Mouse (Mus musculus): ENCODE measurements around the gene Dclre1b. TPM values are rescaled to one million over a fixed set of nuclear protein-coding genes. Genes with fewer than 3 reads are reported as not detected.
"Not testable (repeated sequence)": the region's sequence is repeated elsewhere in the genome, so short reads cannot be mapped to it uniquely, and the experiment has no call there.

The Dclre1b gene
- total RNA-seq, 4 experiments from 2014 or later: 5.3 to 9.6 (median 7.2) TPM

DNA sequence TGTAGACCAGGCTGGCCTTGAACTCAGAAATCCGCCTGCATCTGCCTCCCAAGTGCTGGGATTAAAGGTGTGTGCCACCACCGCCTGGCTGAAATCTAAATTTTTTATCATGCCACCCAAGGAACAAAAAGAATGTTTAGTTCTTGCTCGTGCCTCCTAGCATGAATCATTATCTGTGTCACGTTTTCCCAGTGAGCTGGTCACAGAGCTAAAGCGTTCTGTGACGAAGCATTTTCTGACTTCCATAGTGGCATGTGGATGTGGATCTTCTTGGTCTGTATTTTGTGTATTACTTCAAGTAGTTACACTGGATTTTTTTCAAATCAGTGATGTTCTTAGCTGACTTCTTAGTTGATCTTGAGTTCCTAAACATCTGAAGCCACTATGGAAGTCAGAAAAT, 1.7 kb upstream of the Dclre1b start:
- DNase-seq (ENCODE audit: low spot score): no peak

GRCm38 (mm10) chr3:103809799-103810150, 531 bp upstream of the Dclre1b start:
- no peak for DNase-seq (ENCODE audit: low spot score)

- DNase-seq (ENCODE audit: low spot score): no peak
Measured at GRCm38 (mm10) chr3:103805671-103806070, 3.6 kb downstream of the Dclre1b start.

GRCm38 (mm10) chr3:103802861-103803260, 6.4 kb downstream of the Dclre1b start:
- no peak for DNase-seq (ENCODE audit: low spot score)

DNA sequence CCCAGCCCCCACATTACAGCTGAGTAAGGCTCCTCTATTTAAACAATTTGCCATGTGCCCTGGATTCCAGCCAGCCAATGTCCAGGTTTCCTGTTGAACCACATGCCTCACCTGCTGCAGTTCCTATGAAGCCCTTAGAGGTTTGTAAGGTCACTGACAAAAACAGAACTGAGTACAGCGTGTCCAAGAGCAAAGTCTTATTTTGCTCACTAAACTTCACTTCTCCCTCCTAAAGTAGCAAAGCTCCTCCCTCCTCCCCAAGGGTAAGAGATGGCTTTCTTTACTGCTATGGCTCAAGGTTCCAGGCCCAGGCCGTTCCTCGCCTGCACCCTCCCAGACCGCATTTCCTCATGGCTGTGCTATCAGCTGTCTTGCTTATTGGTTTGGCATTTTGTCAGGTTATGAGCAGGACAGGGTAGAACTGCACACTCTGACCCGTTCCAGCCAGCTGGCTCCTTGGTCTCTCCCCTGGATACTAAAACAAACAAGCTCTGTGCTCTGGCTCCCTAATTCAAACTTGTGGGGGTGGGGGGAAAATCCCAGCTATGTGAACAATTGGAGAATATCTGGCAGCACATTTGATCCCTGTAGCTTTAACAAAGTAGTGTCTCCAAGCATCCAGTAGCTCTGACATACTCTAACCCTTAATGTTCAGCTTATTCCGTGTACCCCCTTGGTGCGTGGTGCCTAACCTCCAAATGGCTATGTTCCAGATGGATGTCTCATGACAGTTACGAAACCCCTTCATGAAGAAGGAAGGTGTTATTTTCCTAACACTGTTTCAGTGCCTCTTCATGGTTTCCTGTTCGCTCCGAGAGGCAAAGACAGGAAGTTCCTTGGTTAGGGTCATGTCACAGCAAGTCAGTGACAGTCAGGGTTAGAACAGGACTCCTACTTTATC, 7.4 kb downstream of the Dclre1b start:
- DNase-seq (ENCODE audit: low spot score): peak; percentile 94

DNA sequence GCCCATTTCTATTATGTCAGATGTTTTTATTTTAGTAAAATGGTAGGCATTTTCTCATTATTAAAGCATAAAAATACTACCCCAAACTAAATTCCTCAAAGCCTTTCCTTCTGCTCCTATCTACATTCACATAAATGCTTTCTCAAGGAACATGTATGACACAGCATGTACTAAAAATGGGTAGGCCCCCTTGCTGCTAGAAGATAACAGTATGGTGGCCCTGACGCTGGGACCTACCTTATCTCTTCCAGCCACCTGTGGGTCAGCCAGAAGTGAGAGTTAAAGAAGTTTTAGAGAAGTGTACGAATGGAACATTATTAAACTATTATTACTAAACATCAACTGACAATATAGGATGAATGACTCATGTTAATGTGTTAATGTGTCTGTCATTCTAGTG, 9.7 kb downstream of the Dclre1b start:
- no peak for DNase-seq (ENCODE audit: low spot score)

GRCm38 (mm10) chr3:103796389-103796788, 12.9 kb downstream of the Dclre1b start:
- no peak for DNase-seq (ENCODE audit: low spot score)

DNA sequence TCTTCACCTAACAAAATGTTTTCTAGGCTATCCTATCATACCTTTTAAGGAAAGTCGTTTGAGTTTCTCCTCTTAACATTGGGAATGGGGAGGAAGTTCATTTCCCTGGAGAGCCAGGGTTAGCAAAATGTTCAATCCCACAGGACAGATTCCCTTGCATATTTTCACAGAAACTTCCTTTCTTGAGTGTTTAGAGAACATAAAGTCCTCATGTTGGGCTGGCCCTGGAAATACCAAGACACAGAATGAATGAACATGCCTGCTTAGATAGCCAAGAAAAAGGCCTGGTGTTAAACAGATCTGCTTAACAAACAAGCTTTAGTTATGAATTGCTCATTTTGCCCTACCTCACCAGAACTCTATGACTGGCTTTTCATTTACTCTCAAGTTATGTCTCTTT, 16.7 kb downstream of the Dclre1b start:
- DNase-seq (ENCODE audit: low spot score): peak; percentile 78

GRCm38 (mm10) chr3:103792111-103792406, 17.2 kb downstream of the Dclre1b start:
- not testable (repeated sequence) for DNase-seq (ENCODE audit: low spot score)

- DNase-seq (ENCODE audit: low spot score): peak; percentile 95
Measured at GRCm38 (mm10) chr3:103791230-103792110, 17.8 kb downstream of the Dclre1b start, which contains the start of gene Hipk1. TSS of gene Hipk1 (minus strand) at chr3:103791563.

- DNase-seq (ENCODE audit: low spot score): no peak
Measured at GRCm38 (mm10) chr3:103790346-103791145, 18.7 kb downstream of the Dclre1b start.

DNA sequence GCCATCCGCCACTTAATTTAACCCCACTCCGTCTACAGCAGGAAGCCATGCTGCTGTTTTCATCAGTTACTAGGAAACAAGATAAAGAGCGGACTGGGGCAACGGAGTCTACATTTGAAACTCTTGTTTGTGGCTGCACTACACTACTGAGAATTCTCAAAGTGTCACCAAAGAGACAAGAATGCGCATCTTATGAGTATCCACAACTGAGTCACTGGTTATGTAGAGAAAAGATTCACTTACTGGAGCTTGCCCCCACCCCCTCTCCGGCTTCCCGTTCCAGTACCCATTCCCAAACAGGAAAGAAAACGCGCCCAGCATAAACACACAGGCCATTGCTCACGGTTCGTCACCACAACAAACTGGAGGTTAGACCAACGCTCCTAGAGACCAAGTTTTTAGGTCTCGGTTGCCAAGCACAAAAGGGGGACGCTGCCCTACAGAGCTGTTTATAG, 19.3 kb downstream of the Dclre1b start:
- peak; percentile 64 for DNase-seq (ENCODE audit: low spot score)

DNA sequence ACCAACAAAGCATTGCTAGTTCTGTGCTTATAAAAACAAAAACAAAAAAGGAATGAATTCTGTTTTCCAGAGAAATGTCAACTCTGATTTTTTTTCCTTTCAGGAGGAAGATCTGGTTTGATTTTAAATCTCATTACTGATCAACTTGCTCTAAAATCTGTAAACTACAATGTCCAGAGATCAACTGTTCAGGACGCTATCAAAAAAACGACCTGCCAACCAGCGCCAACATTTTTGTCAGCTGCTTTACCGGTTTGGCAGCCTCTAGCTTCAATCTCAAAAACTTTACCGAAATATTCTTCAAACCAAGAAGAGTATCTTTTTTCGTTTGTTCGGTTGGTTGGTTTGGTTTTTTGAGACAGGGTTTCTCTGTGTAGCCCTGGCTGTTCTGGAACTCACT, 20.1 kb downstream of the Dclre1b start:
- DNase-seq (ENCODE audit: low spot score): no peak

GRCm38 (mm10) chr3:103787225-103787624, 22.0 kb downstream of the Dclre1b start:
- DNase-seq (ENCODE audit: low spot score): no peak

- no peak for DNase-seq (ENCODE audit: low spot score)
Measured at GRCm38 (mm10) chr3:103782844-103783609, 26.2 kb downstream of the Dclre1b start.

DNA sequence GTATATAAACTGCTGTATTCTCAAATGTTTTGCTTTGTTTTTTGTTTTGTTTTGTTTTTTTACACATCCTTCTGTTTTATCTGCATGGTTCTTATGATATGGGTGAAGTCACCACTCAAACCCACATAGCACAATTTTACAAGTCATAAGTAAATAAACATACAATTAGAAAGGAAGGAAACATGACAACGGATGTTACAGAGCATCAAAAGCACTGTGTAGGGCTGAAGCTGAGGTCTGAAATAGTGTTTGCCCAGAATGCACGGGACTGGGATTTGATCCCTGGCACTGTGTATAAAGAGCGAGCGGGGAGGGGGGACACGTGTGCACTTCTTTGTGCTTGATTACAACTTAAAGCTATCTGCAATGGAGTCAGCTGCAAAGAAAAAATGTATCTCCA, 28.5 kb downstream of the Dclre1b start:
- no peak for DNase-seq (ENCODE audit: low spot score)

- DNase-seq (ENCODE audit: low spot score): no peak
Measured at GRCm38 (mm10) chr3:103780271-103780670, 29.0 kb downstream of the Dclre1b start.

GRCm38 (mm10) chr3:103779183-103779582, 30.1 kb downstream of the Dclre1b start:
- no peak for DNase-seq (ENCODE audit: low spot score)

DNA sequence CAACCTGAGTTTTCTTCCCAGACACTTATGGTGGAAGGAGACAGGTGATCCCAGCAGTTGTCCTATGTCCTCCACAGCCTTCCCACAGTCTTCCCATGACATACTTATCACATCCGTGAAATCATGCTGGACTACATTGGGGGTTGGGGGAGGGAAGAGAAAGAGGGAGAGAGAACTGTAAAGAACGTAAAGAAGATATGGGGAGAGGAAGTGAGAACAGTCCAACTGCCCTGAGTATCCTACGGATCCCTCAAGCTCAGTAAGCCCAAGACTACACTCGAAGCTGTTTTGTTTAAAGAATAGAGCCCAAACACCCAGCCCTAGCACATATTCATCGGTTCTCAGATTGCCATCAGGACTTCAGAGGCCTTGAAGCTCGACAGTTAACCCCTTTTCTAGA, 30.6 kb downstream of the Dclre1b start:
- DNase-seq (ENCODE audit: low spot score): no peak

- DNase-seq (ENCODE audit: low spot score): no peak
Measured at GRCm38 (mm10) chr3:103777940-103778339, 31.3 kb downstream of the Dclre1b start.

- DNase-seq (ENCODE audit: low spot score): no peak
Measured at GRCm38 (mm10) chr3:103774009-103774408, 35.2 kb downstream of the Dclre1b start.
